Mouse (Mus musculus) lung, adult 2 months (tissue): Measurements from ENCODE around the gene Spsb4. TPM values are rescaled to one million over a fixed set of nuclear protein-coding genes. Genes with fewer than 3 reads are reported as not detected.

Experiments used
- DNase-seq: peaks from one replicate; pipeline ENCODE4 v3.0.0; 2022
- H3K4me1 ChIP-seq: fragments of 200-500 bp; 2 replicates; pipeline ENCODE4 v1.6.1; 2011; ENCODE audit warnings: low read length; ENCODE audit not compliant: control insufficient read depth, insufficient read depth
- H3K4me3 ChIP-seq: fragments of 200-500 bp; replicated peaks from 2 replicates; pipeline ENCODE3; 2011; ENCODE audit warnings: low read depth, mild to moderate bottlenecking, control low read depth, low read length; ENCODE audit errors: extremely low read depth
- CTCF ChIP-seq: fragments of 200-500 bp; IDR thresholded peaks from 2 replicates; pipeline ENCODE4 v1.5.1; 2011; ENCODE audit warnings: mild to moderate bottlenecking, low read length, control low read depth; ENCODE audit not compliant: insufficient read depth
- POLR2A ChIP-seq: fragments of 200-500 bp; IDR thresholded peaks from 2 replicates; pipeline ENCODE4 v1.6.1; 2011; ENCODE audit warnings: low read depth, mild to moderate bottlenecking, control low read depth, low read length, borderline replicate concordance; ENCODE audit errors: extremely low read depth
- whole genome bisulfite sequencing: fragments of 180-500 bp; shearing (Covaris S2); methylation state at CpG from one replicate; pipeline ENCODE4 v1.1.7; 2018; 5-methylcytosine and 5-hydroxymethylcytosine counted together
- polyA plus RNA-seq: library from polyadenylated mRNA; depleted of rRNA; stranded (reverse); fragments of >200 nt; gene quantifications from 2 replicates; pipeline ENCODE4 v1.2.3, GENCODE M21; 2012; rRNA removed

Spsb4 gene
- polyA plus RNA-seq, 1 experiment = 0.62 TPM

- 42% methylated on average over 7 of the region's 7 CpGs for WGBS
These were observed 102.6 kb downstream of the Spsb4 start for GRCm38 (mm10) chr9:96916076-96916475.

GRCm38 (mm10) chr9:96914851-96915250 is 103.8 kb downstream of the Spsb4 start:
- no peak overlapping the region for H3K4me3 ChIP-seq
- DNase-seq = no peak
- WGBS = 82% methylated on average over 6 of the region's 6 CpGs

More at GRCm38 (mm10) chr9:96916076-96916475, 102.6 kb downstream of the Spsb4 start:
- no peak overlapping the region for H3K4me3 ChIP-seq
- TF ChIP-seq POLR2A (no peak), CTCF (no peak)
- H3K4me1 ChIP-seq = no peaks in the 10 kb centered on the region
- DNase-seq = no peak

GRCm38 (mm10) chr9:96914005-96914404 is 104.6 kb downstream of the Spsb4 start:
- no peak for TF ChIP-seq CTCF
- no peak for TF ChIP-seq POLR2A
- DNase-seq = no peak
- no peak overlapping the region for H3K4me3 ChIP-seq
- H3K4me1 ChIP-seq = no peaks in the 10 kb centered on the region
- WGBS = 89% methylated on average over 3 of the region's 3 CpGs

More at GRCm38 (mm10) chr9:96914851-96915250, 103.8 kb downstream of the Spsb4 start:
- no peaks in the 10 kb centered on the region for H3K4me1 ChIP-seq
- TF ChIP-seq CTCF (no peak), POLR2A (no peak)

GRCm38 (mm10) chr9:96909503-96909902 is 109.1 kb downstream of the Spsb4 start:
- WGBS = 78% methylated on average over 1 of the region's 1 CpGs
- Histone ChIP-seq H3K4me1 (no peaks in the 10 kb centered on the region), H3K4me3 (no peak overlapping the region)
- TF ChIP-seq POLR2A (no peak), CTCF (no peak)
- DNase-seq = no peak

GRCm38 (mm10) chr9:96908737-96909136 is 109.9 kb downstream of the Spsb4 start:
- WGBS = 62% methylated on average over 2 of the region's 2 CpGs
- H3K4me3 ChIP-seq = no peak overlapping the region
- no peak for TF ChIP-seq POLR2A
- TF ChIP-seq CTCF = no peak
- DNase-seq = no peak
- H3K4me1 ChIP-seq = no peaks in the 10 kb centered on the region

GRCm38 (mm10) chr9:96904360-96905355 is 114.0 kb downstream of the Spsb4 start:
- H3K4me1 ChIP-seq = no peaks in the 10 kb centered on the region
- no peak overlapping the region for H3K4me3 ChIP-seq
- WGBS = 76% methylated on average over 7 of the region's 7 CpGs
- no peak for TF ChIP-seq CTCF
- no peak for TF ChIP-seq POLR2A
- DNase-seq = no peak

GRCm38 (mm10) chr9:96899717-96900116 is 118.9 kb downstream of the Spsb4 start:
- 72% methylated on average over 5 of the region's 5 CpGs for WGBS
- no peaks in the 10 kb centered on the region for H3K4me1 ChIP-seq
- DNase-seq = no peak
- no peak overlapping the region for H3K4me3 ChIP-seq
- TF ChIP-seq CTCF (no peak), POLR2A (no peak)

GRCm38 (mm10) chr9:96899004-96899403 is 119.6 kb downstream of the Spsb4 start:
- no peak for DNase-seq
- TF ChIP-seq CTCF (no peak), POLR2A (no peak)
- no peaks in the 10 kb centered on the region for H3K4me1 ChIP-seq
- no peak overlapping the region for H3K4me3 ChIP-seq

- 74% methylated on average over 1 of the region's 1 CpGs for WGBS
- no peak for DNase-seq
- H3K4me1 ChIP-seq = no peaks in the 10 kb centered on the region
- TF ChIP-seq POLR2A (no peak), CTCF (no peak)
- H3K4me3 ChIP-seq = no peak overlapping the region
These were observed 122.0 kb downstream of the Spsb4 start for GRCm38 (mm10) chr9:96896690-96897089.

GRCm38 (mm10) chr9:96893582-96893981 is 125.1 kb downstream of the Spsb4 start:
- H3K4me1 ChIP-seq = no peaks in the 10 kb centered on the region; the same call in 1 of the 2 replicates
- no peak for DNase-seq
- H3K4me3 ChIP-seq = no peak overlapping the region
- TF ChIP-seq CTCF (no peak), POLR2A (no peak)
- WGBS = 48% methylated on average over 5 of the region's 5 CpGs

Other genes starting within 250 kb of the Spsb4 start
- 7.2 and 8.6 TPM in 2 replicates for gene Pxylp1, start 126.2 kb downstream of the Spsb4 start, polyA plus RNA-seq
- gene Slc25a36, start 92.3 kb upstream of the Spsb4 start, polyA plus RNA-seq = 17.0 and 31.9 TPM in 2 replicates